Mouse (Mus musculus): Measurements from ENCODE around the gene Mn1. TPM values are rescaled to one million over a fixed set of nuclear protein-coding genes. Genes with fewer than 3 reads are reported as not detected.

Mn1 gene
- total and polyA plus RNA-seq, 3 experiments = not detected

DNA sequence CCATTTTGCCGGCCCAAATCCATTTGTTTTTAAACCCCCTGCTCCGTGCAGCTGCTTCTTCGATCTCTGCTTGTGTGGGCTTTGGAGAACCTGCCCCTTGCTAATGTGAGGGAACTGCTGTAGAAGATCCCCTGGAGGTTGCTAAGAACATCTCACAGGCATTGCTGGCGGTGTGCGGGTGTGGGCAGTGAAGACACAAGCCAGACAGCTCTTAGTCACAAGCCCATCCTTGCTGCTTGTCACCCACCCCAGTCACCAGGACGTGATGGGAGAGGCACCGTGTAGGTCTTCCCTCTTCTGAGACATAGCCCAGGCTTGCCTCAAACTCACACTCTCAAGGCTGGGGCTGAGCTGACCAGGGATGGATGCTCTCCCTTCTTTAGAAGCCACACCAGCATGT, 20.0 kb downstream of the Mn1 start:
- H3K27me3 ChIP-seq (ENCODE audit: control insufficient read depth in 1 of 2, insufficient read depth in 2 of 2, low read length in 2 of 2) = no peaks in the 10 kb centered on the region

DNA sequence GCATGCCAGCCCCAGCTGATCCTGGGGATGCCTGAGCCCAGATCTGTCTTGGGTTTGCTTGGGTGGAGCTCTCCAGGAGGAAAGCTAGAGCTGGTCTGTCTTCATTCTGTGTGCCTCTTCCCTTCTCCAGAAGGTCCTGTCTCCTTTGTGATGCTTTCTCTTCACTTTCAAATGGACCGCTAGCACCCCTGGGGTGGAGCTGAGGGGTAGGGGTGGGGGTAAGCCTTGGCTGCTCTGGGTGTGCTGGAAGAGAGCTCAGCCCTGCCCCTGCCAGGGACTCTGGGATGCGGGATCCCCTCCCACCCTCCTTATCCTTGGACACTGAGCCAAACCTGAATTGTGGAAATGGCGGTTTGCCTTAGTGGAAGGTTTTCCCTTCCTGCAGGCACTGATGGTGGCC, 21.2 kb downstream of the Mn1 start:
- TF ChIP-seq POLR2AphosphoS5 (IDR thresholded peaks at IDR 0.05; ENCODE audit: borderline replicate concordance, low read depth, low read length) = no peak
- TF ChIP-seq MEF2A (IDR thresholded peaks at IDR 0.05; ENCODE audit: extremely low read depth, insufficient replicate concordance, low read depth, low read length, poor library complexity, severe bottlenecking) = no peak
- TF ChIP-seq MAZ (IDR thresholded peaks at IDR 0.05; ENCODE audit: low read depth, low read length) = no peak
- no peak for TF ChIP-seq SMC3 (IDR thresholded peaks at IDR 0.05; ENCODE audit: low read depth, low read length)
- no peak for TF ChIP-seq MXI1 (IDR thresholded peaks at IDR 0.05; ENCODE audit: low read depth, low read length)
- TF ChIP-seq CHD1 (IDR thresholded peaks at IDR 0.05; ENCODE audit: low read depth, low read length) = no peak
- no peak for TF ChIP-seq POLR2A (IDR thresholded peaks at IDR 0.05; ENCODE audit: control insufficient read depth in 1 of 2, insufficient read depth in 1 of 2, low read depth in 1 of 2, low read length in 2 of 2, poor library complexity in 1 of 2)
- TF ChIP-seq E2F4 (IDR thresholded peaks at IDR 0.05; ENCODE audit: borderline replicate concordance, low read depth, low read length) = no peak
- TF ChIP-seq NRF1 (IDR thresholded peaks at IDR 0.05; ENCODE audit: insufficient read depth, low read depth, low read length, poor library complexity, severe bottlenecking) = no peak
- no peak for TF ChIP-seq MYB (IDR thresholded peaks at IDR 0.05; ENCODE audit: low read depth, low read length)
- no peak for DNase-seq (ENCODE audit: low read depth, low spot score)
- no peak overlapping the region for H3K9ac ChIP-seq (ENCODE audit: control insufficient read depth, low read depth, low read length, poor library complexity, severe bottlenecking)
- H3K27ac ChIP-seq (ENCODE audit: control insufficient read depth, low read depth, low read length) = no peak overlapping the region
- H3K4me3 ChIP-seq (ENCODE audit: control insufficient read depth in 1 of 2, insufficient read depth in 1 of 2, low read depth in 2 of 2, low read length in 2 of 2) = no peak overlapping the region
- H3K9me3 ChIP-seq (replicated peaks; ENCODE audit: insufficient read depth, low read length) = no peaks in the 10 kb centered on the region
- no peaks in the 10 kb centered on the region for H3K36me3 ChIP-seq (ENCODE audit: control insufficient read depth in 1 of 2, insufficient read depth in 2 of 2, low read length in 2 of 2)
- no peaks in the 10 kb centered on the region for H3K27me3 ChIP-seq (ENCODE audit: control insufficient read depth in 1 of 2, insufficient read depth in 2 of 2, low read length in 2 of 2)
- no peaks in the 10 kb centered on the region for H3K4me1 ChIP-seq (ENCODE audit: control insufficient read depth in 1 of 2, insufficient read depth in 2 of 2, low read length in 2 of 2)
- no peaks in the 10 kb centered on the region for H3K79me2 ChIP-seq (ENCODE audit: control insufficient read depth, insufficient read depth, low read length, poor library complexity)

More for the DNA sequence above, 20.0 kb downstream of the Mn1 start:
- Histone ChIP-seq H3K36me3 (ENCODE audit: control insufficient read depth in 1 of 2, insufficient read depth in 2 of 2, low read length in 2 of 2) (no peaks in the 10 kb centered on the region), H3K79me2 (ENCODE audit: control insufficient read depth, insufficient read depth, low read length, poor library complexity) (no peaks in the 10 kb centered on the region), H3K4me3 (ENCODE audit: control insufficient read depth in 1 of 2, insufficient read depth in 1 of 2, low read depth in 2 of 2, low read length in 2 of 2) (no peak overlapping the region), H3K9ac (ENCODE audit: control insufficient read depth, low read depth, low read length, poor library complexity, severe bottlenecking) (no peak overlapping the region), H3K4me1 (ENCODE audit: control insufficient read depth in 1 of 2, insufficient read depth in 2 of 2, low read length in 2 of 2) (no peaks in the 10 kb centered on the region), H3K9me3 (replicated peaks; ENCODE audit: insufficient read depth, low read length) (no peaks in the 10 kb centered on the region), H3K27ac (ENCODE audit: control insufficient read depth, low read depth, low read length) (no peak overlapping the region)
- TF ChIP-seq RAD21 (IDR thresholded peaks at IDR 0.05; ENCODE audit: low read depth, low read length) (no peak), ETS1 (IDR thresholded peaks at IDR 0.05; ENCODE audit: low read depth, low read length) (no peak), RCOR1 (IDR thresholded peaks at IDR 0.05; ENCODE audit: low read depth, low read length) (no peak), BHLHE40 (IDR thresholded peaks at IDR 0.05; ENCODE audit: borderline replicate concordance, low read depth, low read length) (no peak)
- no peak for DNase-seq (ENCODE audit: low read depth, low spot score)

DNA sequence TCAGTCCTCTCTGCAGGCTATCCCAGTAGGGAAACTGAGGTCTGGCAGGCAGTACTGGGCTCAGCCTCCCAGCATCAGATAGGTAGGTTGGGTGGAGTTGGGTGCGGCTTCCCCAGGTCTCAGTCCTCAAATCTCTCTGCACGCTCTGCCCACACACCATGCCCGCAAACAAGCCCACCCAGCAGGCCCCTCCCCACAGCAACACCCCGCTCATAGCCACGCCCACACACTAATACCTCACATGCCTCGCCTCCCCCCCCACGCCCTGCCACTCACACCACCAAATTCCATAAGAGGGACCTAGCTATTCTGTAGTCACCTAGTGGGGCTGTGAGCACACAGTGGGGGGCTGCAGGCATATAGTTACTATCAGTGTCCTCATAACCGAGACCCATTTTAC, 21.7 kb downstream of the Mn1 start:
- no peak for DNase-seq (ENCODE audit: low read depth, low spot score)
- H3K4me3 ChIP-seq (ENCODE audit: control insufficient read depth in 1 of 2, insufficient read depth in 1 of 2, low read depth in 2 of 2, low read length in 2 of 2) = no peak overlapping the region
- H3K27me3 ChIP-seq (ENCODE audit: control insufficient read depth in 1 of 2, insufficient read depth in 2 of 2, low read length in 2 of 2) = no peaks in the 10 kb centered on the region
- no peaks in the 10 kb centered on the region for H3K36me3 ChIP-seq (ENCODE audit: control insufficient read depth in 1 of 2, insufficient read depth in 2 of 2, low read length in 2 of 2)
- TF ChIP-seq MYC (IDR thresholded peaks at IDR 0.05; ENCODE audit: low read depth, low read length) (no peak), MAFK (IDR thresholded peaks at IDR 0.05; ENCODE audit: borderline replicate concordance, low read depth, low read length) (no peak), EP300 (IDR thresholded peaks at IDR 0.05; ENCODE audit: low read depth in 1 of 2, low read length in 2 of 2) (no peak), MEF2A (IDR thresholded peaks at IDR 0.05; ENCODE audit: extremely low read depth, insufficient replicate concordance, low read depth, low read length, poor library complexity, severe bottlenecking) (no peak), ZNF384 (IDR thresholded peaks at IDR 0.05; ENCODE audit: low read depth, low read length) (no peak), POLR2AphosphoS5 (IDR thresholded peaks at IDR 0.05; ENCODE audit: borderline replicate concordance, low read depth, low read length) (no peak), TAL1 (IDR thresholded peaks at IDR 0.05; ENCODE audit: low read length) (no peak), ELF1 (IDR thresholded peaks at IDR 0.05; ENCODE audit: low read depth, low read length) (no peak), JUND (IDR thresholded peaks at IDR 0.05; ENCODE audit: low read depth, low read length) (no peak), ZC3H11A (IDR thresholded peaks at IDR 0.05; ENCODE audit: low read depth, low read length) (no peak), ZKSCAN1 (IDR thresholded peaks at IDR 0.05; ENCODE audit: low read depth, low read length) (no peak)
- H3K27ac ChIP-seq (ENCODE audit: control insufficient read depth, low read depth, low read length) = no peak overlapping the region
- H3K9me3 ChIP-seq (replicated peaks; ENCODE audit: insufficient read depth, low read length) = no peaks in the 10 kb centered on the region
- H3K9ac ChIP-seq (ENCODE audit: control insufficient read depth, low read depth, low read length, poor library complexity, severe bottlenecking) = no peak overlapping the region
- H3K79me2 ChIP-seq (ENCODE audit: control insufficient read depth, insufficient read depth, low read length, poor library complexity) = no peaks in the 10 kb centered on the region
- no peaks in the 10 kb centered on the region for H3K4me1 ChIP-seq (ENCODE audit: control insufficient read depth in 1 of 2, insufficient read depth in 2 of 2, low read length in 2 of 2)

All from MEL (cell line).